Mouse (Mus musculus) embryo, embryonic 9.5 days (tissue): Measurements from ENCODE around the gene Msantd3.
A peak's percentile ranks its signal among the peaks of the same experiment; 100 is the strongest.

Experiments
- DNase-seq: peaks from one replicate; pipeline ENCODE4 v3.0.0-alpha.2; 2017; ENCODE audit errors: extremely low spot score

The Msantd3 gene

GRCm38 (mm10) chr4:48539841-48540575 lies at the start of gene Msantd3:
Msantd3 (plus strand) TSS chr4:48539935.
- peak; percentile 84 for DNase-seq

- peak; percentile 73 for DNase-seq
Observed at GRCm38 (mm10) chr4:48491290-48491743, 48.4 kb upstream of the Msantd3 start.

- DNase-seq: no peak
Observed at GRCm38 (mm10) chr4:48492510-48492909, 47.2 kb upstream of the Msantd3 start.

GRCm38 (mm10) chr4:48510861-48511260 lies 28.9 kb upstream of the Msantd3 start:
- no peak for DNase-seq

GRCm38 (mm10) chr4:48529559-48529958 lies 10.2 kb upstream of the Msantd3 start:
- no peak for DNase-seq

GRCm38 (mm10) chr4:48531804-48532601 lies 7.7 kb upstream of the Msantd3 start:
- DNase-seq: no peak

- DNase-seq: no peak
Observed at GRCm38 (mm10) chr4:48536275-48536674, 3.5 kb upstream of the Msantd3 start.

GRCm38 (mm10) chr4:48537024-48537423 lies 2.7 kb upstream of the Msantd3 start:
- DNase-seq: no peak

- DNase-seq: no peak
Observed at GRCm38 (mm10) chr4:48538581-48538980, 1.2 kb upstream of the Msantd3 start.

GRCm38 (mm10) chr4:48540576-48541111 lies 909 bp downstream of the Msantd3 start:
- DNase-seq: peak; percentile 66

- no peak for DNase-seq
Observed at GRCm38 (mm10) chr4:48541526-48542250, 2.0 kb downstream of the Msantd3 start.

GRCm38 (mm10) chr4:48542351-48542750 lies 2.6 kb downstream of the Msantd3 start:
- no peak for DNase-seq

- DNase-seq: no peak
Observed at GRCm38 (mm10) chr4:48543071-48543865, 3.5 kb downstream of the Msantd3 start.

- DNase-seq: no peak
Observed at GRCm38 (mm10) chr4:48544141-48544540, 4.4 kb downstream of the Msantd3 start.

GRCm38 (mm10) chr4:48545966-48546365 lies 6.2 kb downstream of the Msantd3 start:
- DNase-seq: no peak

- DNase-seq: peak; percentile 63
Observed at GRCm38 (mm10) chr4:48546568-48547496, 7.1 kb downstream of the Msantd3 start.

- DNase-seq: peak; percentile 42
Observed at GRCm38 (mm10) chr4:48548393-48549045, 8.8 kb downstream of the Msantd3 start.

- no peak for DNase-seq
Observed at GRCm38 (mm10) chr4:48549661-48550060, 9.9 kb downstream of the Msantd3 start.

GRCm38 (mm10) chr4:48552486-48553064 lies 12.8 kb downstream of the Msantd3 start:
- DNase-seq: no peak
